Mouse (Mus musculus) hematopoietic stem cell, adult 5-6 weeks (primary cell): Measurements from ENCODE around the gene Gm49378. TPM values are rescaled to one million over a fixed set of nuclear protein-coding genes. Genes with fewer than 3 reads are reported as not detected.

ENCODE experiments used
- ATAC-seq, 2 experiments: fragments of 125-278 bp in 1 of 2; replicated peaks in 1 of 2; 2 replicates each; pipeline ENCODE4 v1.8.0; 2016 to 2017; ENCODE audit warnings: inconsistent platforms in 2 of 2, mild to moderate bottlenecking in 2 of 2, moderate number of reproducible peaks in 2 of 2, low read depth in 1 of 2, moderate TSS enrichment in 1 of 2; ENCODE audit not compliant: low FRiP score in 2 of 2, poor library complexity in 2 of 2, severe bottlenecking in 2 of 2, insufficient read depth in 1 of 2, low TSS enrichment in 1 of 2
- total RNA-seq: library from RNA; stranded (forward); fragments of 172-1452, 232-1000 nt; gene quantifications from 2 replicates; pipeline ENCODE4 v1.2.3, GENCODE M21; 2017

Gene Gm49378
- total RNA-seq, 1 experiment from 2014 or later: 8.2 TPM

- ATAC-seq: no peak
Observed at GRCm38 (mm10) chr14:55641291-55641690, 3.6 kb upstream of the Gm49378 start.

- ATAC-seq: no peak
Observed at GRCm38 (mm10) chr14:55640816-55641215, 3.1 kb upstream of the Gm49378 start.

- peak; percentile 89 to 96 for ATAC-seq
Observed at GRCm38 (mm10) chr14:55635523-55636007, 2.1 kb downstream of the Gm49378 start, which contains the start of gene Ipo4. Gene Ipo4, minus strand, starts transcription at chr14:55635957.

- peak in 1 of 2 experiments; percentile 11; a peak in 2 of 4 replicates for ATAC-seq
Observed at GRCm38 (mm10) chr14:55634874-55635522, 2.7 kb downstream of the Gm49378 start.

- ATAC-seq: peak; percentile 65 to 74; a peak in 2 of 4 replicates
Observed at GRCm38 (mm10) chr14:55629312-55629711, 8.4 kb downstream of the Gm49378 start.

- ATAC-seq: no peak
Observed at GRCm38 (mm10) chr14:55628077-55628827, 9.4 kb downstream of the Gm49378 start.

- ATAC-seq: peak; percentile 49 to 63
Observed at GRCm38 (mm10) chr14:55618486-55619195, 19.1 kb downstream of the Gm49378 start.

- ATAC-seq: peak; percentile 85 to 88
Observed at GRCm38 (mm10) chr14:55617822-55618221, 19.9 kb downstream of the Gm49378 start, which contains the start of gene Rec8. Gene Rec8, plus strand, starts transcription at chr14:55618037.

- no peak for ATAC-seq
Observed at GRCm38 (mm10) chr14:55616844-55617243, 20.9 kb downstream of the Gm49378 start.

GRCm38 (mm10) chr14:55615876-55616275 is 21.8 kb downstream of the Gm49378 start:
- no peak for ATAC-seq

GRCm38 (mm10) chr14:55614565-55615178 is 23.0 kb downstream of the Gm49378 start:
- ATAC-seq: no peak

- no peak for ATAC-seq
Observed at GRCm38 (mm10) chr14:55613346-55613745, 24.3 kb downstream of the Gm49378 start.

- ATAC-seq: no peak
Observed at GRCm38 (mm10) chr14:55608339-55608738, 29.4 kb downstream of the Gm49378 start.

GRCm38 (mm10) chr14:55605743-55606459 is 31.8 kb downstream of the Gm49378 start:
- no peak for ATAC-seq

- no peak for ATAC-seq
Observed at GRCm38 (mm10) chr14:55604823-55605222, 32.9 kb downstream of the Gm49378 start.

- ATAC-seq: peak; percentile 95
Observed at GRCm38 (mm10) chr14:55603633-55604576, 33.8 kb downstream of the Gm49378 start.
